Mouse (Mus musculus) MEL (cell line): Measurements from ENCODE around the gene Atp5l. TPM values are rescaled to one million over a fixed set of nuclear protein-coding genes. Genes with fewer than 3 reads are reported as not detected.

ENCODE experiments used
- DNase-seq: peaks from one replicate; pipeline ENCODE4 v3.0.0; 2011; ENCODE audit warnings: low read depth, low spot score
- H3K27ac ChIP-seq: 2 replicates; pipeline ENCODE4 v1.5.1; 2012; ENCODE audit warnings: low read depth, mild to moderate bottlenecking, control low read depth, low read length, moderate library complexity; ENCODE audit not compliant: control insufficient read depth
- H3K27me3 ChIP-seq, 2 experiments: fragments of 150-350 bp in 1 of 2; sonication (generic) in 1 of 2; 2 replicates each; pipeline ENCODE4 v1.6.1; 2012; ENCODE audit warnings: low read length in 2 of 2, mild to moderate bottlenecking in 2 of 2, improper control_type of control experiment in 1 of 2, moderate library complexity in 1 of 2; ENCODE audit not compliant: insufficient read depth in 2 of 2, control insufficient read depth in 1 of 2
- H3K36me3 ChIP-seq, 2 experiments: 2 replicates each; pipeline ENCODE4 v1.6.1; 2012 to 2014; ENCODE audit warnings: low read length in 2 of 2, improper control_type of control experiment in 1 of 2, inconsistent platforms in 1 of 2, mild to moderate bottlenecking in 1 of 2; ENCODE audit not compliant: insufficient read depth in 2 of 2, control insufficient read depth in 1 of 2
- H3K4me1 ChIP-seq, 2 experiments: fragments of 150-350 bp in 1 of 2; sonication (generic) in 1 of 2; 2 replicates each; pipeline ENCODE4 v1.6.1; 2012; ENCODE audit warnings: low read length in 2 of 2, improper control_type of control experiment in 1 of 2, mild to moderate bottlenecking in 1 of 2; ENCODE audit not compliant: insufficient read depth in 2 of 2, control insufficient read depth in 1 of 2
- H3K4me3 ChIP-seq, 2 experiments: fragments of 150-350 bp in 1 of 2; sonication (generic) in 1 of 2; 2 replicates each; pipeline ENCODE4 v1.5.1; 2012; ENCODE audit warnings: low read depth in 2 of 2, low read length in 2 of 2, mild to moderate bottlenecking in 2 of 2, moderate library complexity in 2 of 2, control low read depth in 1 of 2, improper control_type of control experiment in 1 of 2; ENCODE audit not compliant: control insufficient read depth in 1 of 2, insufficient read depth in 1 of 2
- H3K79me2 ChIP-seq: 2 replicates; pipeline ENCODE4 v1.6.1; 2012; ENCODE audit warnings: mild to moderate bottlenecking, low read length, moderate library complexity; ENCODE audit not compliant: control insufficient read depth, poor library complexity, insufficient read depth
- H3K9ac ChIP-seq: 2 replicates; pipeline ENCODE4 v1.6.1; 2012; ENCODE audit warnings: low read depth, mild to moderate bottlenecking, control low read depth, low read length, moderate library complexity; ENCODE audit not compliant: control insufficient read depth, poor library complexity, severe bottlenecking
- H3K9me3 ChIP-seq: fragments of 150-350 bp; sonication (generic); replicated peaks from 2 replicates; pipeline ENCODE4 v1.6.1; 2012; ENCODE audit warnings: mild to moderate bottlenecking, low read length, improper control_type of control experiment, moderate library complexity; ENCODE audit not compliant: insufficient read depth
- CHD1 ChIP-seq: IDR thresholded peaks from 2 replicates; pipeline ENCODE4 v1.6.1; 2012; ENCODE audit warnings: low read depth, mild to moderate bottlenecking, inconsistent platforms, low read length, improper control_type of control experiment
- CHD2 ChIP-seq: IDR thresholded peaks from 2 replicates; pipeline ENCODE4 v1.6.1; 2011; ENCODE audit warnings: low read length, improper control_type of control experiment
- E2F4 ChIP-seq: IDR thresholded peaks from 2 replicates; pipeline ENCODE4 v1.6.1; 2011; ENCODE audit warnings: low read depth, low read length, improper control_type of control experiment, borderline replicate concordance
- EP300 ChIP-seq, 2 experiments: IDR thresholded peaks; 2 replicates each; pipeline ENCODE4 v1.6.1; 2011; ENCODE audit warnings: improper control_type of control experiment in 2 of 2, low read length in 2 of 2, low read depth in 1 of 2, mild to moderate bottlenecking in 1 of 2
- ETS1 ChIP-seq: IDR thresholded peaks from 2 replicates; pipeline ENCODE4 v1.6.1; 2012; ENCODE audit warnings: low read depth, mild to moderate bottlenecking, inconsistent platforms, low read length, improper control_type of control experiment, moderate library complexity
- GABPA ChIP-seq: IDR thresholded peaks from 2 replicates; pipeline ENCODE4 v1.6.1; 2012; ENCODE audit warnings: low read depth, mild to moderate bottlenecking, inconsistent platforms, low read length, improper control_type of control experiment, moderate library complexity
- GATA1 ChIP-seq: IDR thresholded peaks from 2 replicates; pipeline ENCODE4 v1.6.1; 2011; ENCODE audit warnings: low read depth, low read length, improper control_type of control experiment
- MAFK ChIP-seq: IDR thresholded peaks from 2 replicates; pipeline ENCODE4 v1.6.1; 2011; ENCODE audit warnings: low read depth, mild to moderate bottlenecking, low read length, improper control_type of control experiment, borderline replicate concordance
- MAZ ChIP-seq: IDR thresholded peaks from 2 replicates; pipeline ENCODE4 v1.6.1; 2012; ENCODE audit warnings: low read depth, mild to moderate bottlenecking, inconsistent platforms, low read length, improper control_type of control experiment
- MEF2A ChIP-seq: IDR thresholded peaks from 2 replicates; pipeline ENCODE4 v1.6.1; 2014; ENCODE audit warnings: low read depth, mild to moderate bottlenecking, inconsistent platforms, low read length, improper control_type of control experiment; ENCODE audit not compliant: poor library complexity, insufficient replicate concordance, severe bottlenecking; ENCODE audit errors: extremely low read depth
- NRF1 ChIP-seq: IDR thresholded peaks from 2 replicates; pipeline ENCODE4 v1.6.1; 2014; ENCODE audit warnings: low read depth, mild to moderate bottlenecking, inconsistent platforms, low read length, improper control_type of control experiment, moderate library complexity; ENCODE audit not compliant: poor library complexity, insufficient read depth, severe bottlenecking
- POLR2A ChIP-seq, 2 experiments: IDR thresholded peaks; 2 replicates each; pipeline ENCODE4 v1.6.1; 2011 to 2012; ENCODE audit warnings: low read length in 2 of 2, mild to moderate bottlenecking in 2 of 2, control low read depth in 1 of 2, improper control_type of control experiment in 1 of 2, low read depth in 1 of 2, moderate library complexity in 1 of 2; ENCODE audit not compliant: control insufficient read depth in 1 of 2, insufficient read depth in 1 of 2, poor library complexity in 1 of 2
- POLR2AphosphoS2 ChIP-seq: IDR thresholded peaks from 2 replicates; pipeline ENCODE4 v1.6.1; 2011; ENCODE audit warnings: low read length, improper control_type of control experiment
- RAD21 ChIP-seq: IDR thresholded peaks from 2 replicates; pipeline ENCODE4 v1.6.1; 2011; ENCODE audit warnings: mild to moderate bottlenecking, low read depth, low read length, improper control_type of control experiment
- SIN3A ChIP-seq: IDR thresholded peaks from 2 replicates; pipeline ENCODE4 v1.6.1; 2012; ENCODE audit warnings: low read length, improper control_type of control experiment, inconsistent platforms
- SMC3 ChIP-seq: IDR thresholded peaks from 2 replicates; pipeline ENCODE4 v1.6.1; 2011; ENCODE audit warnings: low read depth, low read length, improper control_type of control experiment
- TAL1 ChIP-seq: IDR thresholded peaks from 2 replicates; pipeline ENCODE4 v1.6.1; 2012; ENCODE audit warnings: mild to moderate bottlenecking, inconsistent platforms, low read length, moderate library complexity, mixed read lengths
- TBP ChIP-seq: IDR thresholded peaks from 2 replicates; pipeline ENCODE4 v1.8.0; 2011; ENCODE audit warnings: low read depth, low read length, improper control_type of control experiment
- TCF12 ChIP-seq: IDR thresholded peaks from 2 replicates; pipeline ENCODE4 v1.6.1; 2014; ENCODE audit warnings: low read depth, mild to moderate bottlenecking, inconsistent platforms, low read length, improper control_type of control experiment, moderate library complexity
- UBTF ChIP-seq: IDR thresholded peaks from 2 replicates; pipeline ENCODE4 v1.6.1; 2012; ENCODE audit warnings: low read depth, mild to moderate bottlenecking, inconsistent platforms, low read length, improper control_type of control experiment, moderate library complexity, borderline replicate concordance; ENCODE audit not compliant: insufficient read depth
- USF1 ChIP-seq: IDR thresholded peaks from 2 replicates; pipeline ENCODE4 v1.6.1; 2014; ENCODE audit warnings: low read depth, mild to moderate bottlenecking, inconsistent platforms, low read length, improper control_type of control experiment, moderate library complexity
- USF2 ChIP-seq, 2 experiments: IDR thresholded peaks; 2 replicates each; pipeline ENCODE4 v1.6.1; 2011 to 2012; ENCODE audit warnings: improper control_type of control experiment in 2 of 2, low read length in 2 of 2, borderline replicate concordance in 1 of 2, inconsistent platforms in 1 of 2, low read depth in 1 of 2, mild to moderate bottlenecking in 1 of 2; ENCODE audit not compliant: insufficient read depth in 1 of 2
- ZC3H11A ChIP-seq: IDR thresholded peaks from 2 replicates; pipeline ENCODE4 v1.6.1; 2012; ENCODE audit warnings: low read depth, mild to moderate bottlenecking, inconsistent platforms, low read length, improper control_type of control experiment
- ZMIZ1 ChIP-seq: IDR thresholded peaks from 2 replicates; pipeline ENCODE4 v1.6.1; 2012; ENCODE audit warnings: low read depth, mild to moderate bottlenecking, inconsistent platforms, low read length, improper control_type of control experiment, moderate library complexity
- ZNF384 ChIP-seq: IDR thresholded peaks from 2 replicates; pipeline ENCODE4 v1.6.1; 2012; ENCODE audit warnings: low read depth, mild to moderate bottlenecking, inconsistent platforms, low read length, improper control_type of control experiment
- polyA plus RNA-seq, 2 experiments: library from polyadenylated mRNA; stranded (reverse) in 1 of 2; unstranded in 1 of 2; fragments of >175 nt in 1 of 2; fragments of >200 nt in 1 of 2; gene quantifications; 2 replicates each; pipeline versions ENCODE4 v1.2.1 to v1.2.4; 2012; ENCODE audit warnings: low replicate concordance in 2 of 2, low read depth in 1 of 2; ENCODE audit not compliant: insufficient read length in 2 of 2, insufficient read depth in 1 of 2, missing spikeins in 1 of 2
- total RNA-seq: library from RNA; depleted of rRNA; stranded (reverse); fragments of 300-350 nt; gene quantifications from 2 replicates; pipeline ENCODE4 v1.2.3, GENCODE M21; 2012

The Atp5l gene
- total and polyA plus RNA-seq, 3 experiments = 320 to 719 TPM; not detected in 1

DNA sequence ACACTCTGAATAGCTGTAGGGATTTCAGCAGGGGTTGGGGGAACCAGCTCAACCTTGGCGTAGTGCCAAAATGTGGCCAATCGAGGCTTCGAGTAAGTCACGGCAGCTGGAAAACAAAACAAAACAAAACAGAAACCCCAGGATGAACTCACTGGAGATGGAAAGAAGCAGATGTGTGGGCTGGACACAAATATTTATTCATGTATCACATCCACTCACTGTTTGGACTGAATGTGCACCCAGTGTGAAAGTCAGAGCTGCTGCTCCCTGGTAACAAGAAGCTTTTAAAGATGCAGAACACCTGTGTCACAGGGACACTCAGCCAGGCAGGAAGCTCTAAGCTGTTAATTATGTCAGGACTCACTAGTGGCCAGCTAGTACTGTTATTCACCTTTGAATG lies 5.8 kb downstream of the Atp5l start:
- H3K36me3 ChIP-seq = peaks cover 11 to 23% of the 10 kb centered on the region in 2 experiments

DNA sequence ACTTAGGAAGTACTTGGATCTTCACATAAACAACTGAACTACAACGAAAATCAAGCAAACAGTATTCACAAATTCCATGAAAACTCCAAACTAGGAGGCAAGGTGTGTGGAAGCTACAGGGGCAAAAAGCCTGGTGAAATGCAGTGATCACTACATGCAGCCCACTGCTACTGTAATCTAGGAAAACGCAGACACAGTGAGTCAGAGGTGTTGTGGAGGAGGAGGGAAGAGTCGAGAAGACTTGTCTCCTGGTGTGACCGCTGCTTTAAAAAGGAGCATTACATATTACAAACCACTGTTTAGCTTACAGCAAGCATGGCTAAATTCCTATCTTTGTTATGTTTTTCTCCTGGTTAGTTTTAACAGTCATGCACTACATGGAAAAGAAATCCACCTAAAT lies 9.2 kb downstream of the Atp5l start:
- Histone ChIP-seq H3K36me3 (peaks cover 1 to 23% of the 10 kb centered on the region in 2 experiments), H3K9me3 (no peaks in the 10 kb centered on the region), H3K4me3 (no peak overlapping the region), H3K27me3 (no peaks in the 10 kb centered on the region), H3K9ac (no peak overlapping the region), H3K27ac (no peak overlapping the region), H3K4me1 (peaks cover 0 to 4% of the 10 kb centered on the region in 2 experiments; a peak in 1 of 4 replicates), H3K79me2 (peaks cover 13% of the 10 kb centered on the region)
- TF ChIP-seq TCF12 = no peak
- no peak for TF ChIP-seq ZMIZ1
- no peak for TF ChIP-seq GABPA
- no peak for TF ChIP-seq CHD1
- TF ChIP-seq UBTF = no peak
- no peak for DNase-seq

More for the DNA sequence above, 5.8 kb downstream of the Atp5l start:
- Histone ChIP-seq H3K27ac (no peak overlapping the region), H3K9me3 (no peaks in the 10 kb centered on the region), H3K27me3 (no peaks in the 10 kb centered on the region), H3K9ac (no peak overlapping the region), H3K4me3 (no peak overlapping the region), H3K4me1 (peaks cover 2 to 4% of the 10 kb centered on the region in 2 experiments; a peak in 3 of 4 replicates), H3K79me2 (peaks cover 39% of the 10 kb centered on the region)
- DNase-seq = no peak
- TF ChIP-seq RAD21 = no peak
- no peak for TF ChIP-seq ETS1
- no peak for TF ChIP-seq ZC3H11A
- no peak for TF ChIP-seq MAFK
- no peak for TF ChIP-seq TBP
- no peak for TF ChIP-seq MAZ
- TF ChIP-seq POLR2AphosphoS2 = no peak
- TF ChIP-seq CHD1 = no peak
- no peak for TF ChIP-seq SMC3
- no peak for TF ChIP-seq TCF12

DNA sequence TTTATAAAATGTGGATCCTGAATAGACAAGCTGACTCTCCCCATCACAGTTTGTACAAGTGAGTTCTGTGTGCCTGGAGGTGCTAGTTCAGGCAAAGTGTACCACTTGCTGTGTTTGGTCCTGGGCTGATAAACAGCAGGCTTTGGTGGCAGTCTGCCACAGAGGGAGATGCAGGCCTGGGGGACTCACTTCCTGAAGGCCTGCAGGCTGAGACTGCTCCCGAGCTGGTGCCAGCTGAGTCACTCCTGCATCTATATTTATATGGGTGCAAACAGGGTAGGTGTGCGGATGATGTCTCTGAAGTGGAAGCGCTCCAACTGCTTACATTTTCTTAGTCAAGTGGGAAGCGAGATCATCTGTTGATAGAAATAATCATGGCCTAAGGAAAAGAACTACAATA lies 14.9 kb downstream of the Atp5l start:
- Histone ChIP-seq H3K9ac (peak overlapping the region; percentile 29), H3K79me2 (no peaks in the 10 kb centered on the region), H3K36me3 (peaks cover 0 to 14% of the 10 kb centered on the region in 2 experiments; a peak in 2 of 4 replicates), H3K9me3 (no peaks in the 10 kb centered on the region), H3K4me1 (peaks cover 9 to 20% of the 10 kb centered on the region in 2 experiments), H3K27ac (peak overlapping the region; percentile 60), H3K27me3 (no peaks in the 10 kb centered on the region), H3K4me3 (peak overlapping the region; percentile 27 to 65)
- DNase-seq = peak; percentile 84
- TF ChIP-seq E2F4 = no peak
- TF ChIP-seq SIN3A = 0 out of 2 replicates have a peak, but pooled peaks have one; percentile 32
- TF ChIP-seq NRF1 = no peak
- TF ChIP-seq TAL1 = peak; percentile 78
- no peak for TF ChIP-seq GABPA
- peak; percentile 61 to 71; a peak in 3 of 4 replicates for TF ChIP-seq EP300 (IDR thresholded peaks at IDR 0.05; ENCODE audit: low read depth in 1 of 2, low read length in 2 of 2)
- TF ChIP-seq ZC3H11A = no peak
- TF ChIP-seq MEF2A = no peak
- no peak for TF ChIP-seq CHD2
- TF ChIP-seq ZMIZ1 = no peak
- no peak for TF ChIP-seq USF2 (IDR thresholded peaks at IDR 0.05; ENCODE audit: borderline replicate concordance in 1 of 2, insufficient read depth in 1 of 2, low read depth in 1 of 2, low read length in 2 of 2)
- no peak for TF ChIP-seq RAD21
- TF ChIP-seq ETS1 = peak; percentile 84
- TF ChIP-seq USF1 = no peak
- TF ChIP-seq ZNF384 = no peak
- no peak for TF ChIP-seq POLR2A (IDR thresholded peaks at IDR 0.05; ENCODE audit: control insufficient read depth in 1 of 2, insufficient read depth in 1 of 2, low read depth in 1 of 2, low read length in 2 of 2, poor library complexity in 1 of 2)
- no peak for TF ChIP-seq TBP
- TF ChIP-seq GATA1 = peak; percentile 45; the same call in 1 of the 2 replicates
